Comparison of ENCODE assay signal across 8 mouse cellular contexts in the genomic region with DNA sequence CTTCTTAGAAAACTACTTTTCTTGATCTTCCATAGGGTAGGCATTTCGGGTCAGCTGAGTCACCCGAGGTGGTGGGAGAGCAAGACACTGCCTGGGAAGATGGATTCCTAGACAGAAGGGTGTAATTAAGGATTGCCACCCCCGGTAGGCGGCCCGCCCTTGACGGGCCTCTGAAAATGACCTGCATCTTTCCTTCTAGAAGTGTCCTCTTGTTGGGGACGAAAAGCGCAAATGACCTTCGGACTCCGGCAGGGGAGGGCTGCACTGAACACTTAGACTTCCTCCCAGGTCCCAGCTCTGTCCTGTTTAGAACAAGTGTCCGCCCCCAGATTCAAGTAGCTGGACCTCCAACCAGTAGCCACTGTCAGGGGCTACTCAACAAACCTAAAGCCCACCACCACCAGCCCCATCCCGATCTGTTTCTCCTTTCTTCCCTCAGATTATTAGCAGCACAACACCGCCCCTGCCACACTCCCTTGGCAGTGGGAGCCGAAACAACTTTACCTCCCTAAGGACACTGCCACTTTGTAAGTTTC. TPM values are rescaled to one million over a fixed set of nuclear protein-coding genes. Genes with fewer than 3 reads are reported as not detected.
DNase-seq lines count a peak whose midpoint lies in the region; ATAC-seq lines count a peak whose summit lies in the region.

No protein-coding gene starts in this region.

- H3K27me3 ChIP-seq in lung, embryonic 16.5 days (ENCODE audit: control insufficient read depth, insufficient read depth, low read depth, low read length) = peaks cover 68% of the 10 kb centered on the region
- peaks cover 26% of the 10 kb centered on the region for H3K27me3 ChIP-seq in forebrain, embryonic 16.5 days (replicated peaks; ENCODE audit: control insufficient read depth, insufficient read depth, low read length)
- H3K27me3 ChIP-seq in neural tube, embryonic 13.5 days = peaks cover 43% of the 10 kb centered on the region

- peaks cover 5% of the 10 kb centered on the region; the same call in 1 of the 2 replicates for H3K4me1 ChIP-seq in lung, embryonic 16.5 days (replicated peaks; ENCODE audit: control insufficient read depth, insufficient read depth, low read length)
- H3K4me1 ChIP-seq in forebrain, embryonic 16.5 days (replicated peaks; ENCODE audit: control insufficient read depth, insufficient read depth, low read length) = peaks cover 19% of the 10 kb centered on the region
- H3K4me1 ChIP-seq in neural tube, embryonic 13.5 days (replicated peaks) = peaks cover 43% of the 10 kb centered on the region

- H3K9me3 ChIP-seq in lung, embryonic 16.5 days (ENCODE audit: control insufficient read depth, low read length) = no peaks in the 10 kb centered on the region
- no peaks in the 10 kb centered on the region for H3K9me3 ChIP-seq in forebrain, embryonic 16.5 days (ENCODE audit: control insufficient read depth, low read length)
- no peaks in the 10 kb centered on the region for H3K9me3 ChIP-seq in neural tube, embryonic 13.5 days

- peak overlapping the region; percentile 95 for H3K4me2 ChIP-seq in lung, embryonic 16.5 days (ENCODE audit: low read depth, low read length)
- H3K4me2 ChIP-seq in forebrain, embryonic 16.5 days (ENCODE audit: low read length) = peak overlapping the region; percentile 68
- H3K4me2 ChIP-seq in neural tube, embryonic 13.5 days = peak overlapping the region; percentile 95

- H3K4me3 ChIP-seq in lung, embryonic 16.5 days (ENCODE audit: low read length) = peak overlapping the region; percentile 82
- H3K4me3 ChIP-seq in forebrain, embryonic 16.5 days (replicated peaks; ENCODE audit: low read length) = peak overlapping the region; percentile 87
- peak overlapping the region; percentile 72 for H3K4me3 ChIP-seq in neural tube, embryonic 13.5 days

- DNase-seq in lung, postnatal 36 days = no peak
- peak; percentile 31 for DNase-seq in kidney, postnatal 10 days
- no peak for DNase-seq in thymus, postnatal 25 days
- no peak for DNase-seq in thymus, postnatal 4 days
- no peak for DNase-seq in gastrocnemius, postnatal 10 days

- WGBS in lung, embryonic 16.5 days = 1% methylated on average over 14 of the region's 14 CpGs
- under 1% methylated on average over 14 of the region's 14 CpGs for WGBS in forebrain, embryonic 16.5 days
- under 1% methylated on average over 14 of the region's 14 CpGs for WGBS in neural tube, embryonic 13.5 days

- no peak for ATAC-seq in lung, embryonic 16.5 days (ENCODE audit: low read depth)
- ATAC-seq in forebrain, embryonic 16.5 days = no peak
- ATAC-seq in neural tube, embryonic 13.5 days (ENCODE audit: low read depth) = no peak

- no peak overlapping the region for H3K27ac ChIP-seq in lung, embryonic 16.5 days (ENCODE audit: low read length)
- no peak overlapping the region for H3K27ac ChIP-seq in forebrain, embryonic 16.5 days (ENCODE audit: low read length)
- H3K27ac ChIP-seq in neural tube, embryonic 13.5 days (replicated peaks) = peak overlapping the region; percentile 92

- H3K36me3 ChIP-seq in lung, embryonic 16.5 days (ENCODE audit: control insufficient read depth, insufficient read depth, low read length) = no peaks in the 10 kb centered on the region
- no peaks in the 10 kb centered on the region for H3K36me3 ChIP-seq in forebrain, embryonic 16.5 days (ENCODE audit: control insufficient read depth, insufficient read depth)
- H3K36me3 ChIP-seq in neural tube, embryonic 13.5 days = no peaks in the 10 kb centered on the region

- H3K9ac ChIP-seq in lung, embryonic 16.5 days (ENCODE audit: low read length) = no peak overlapping the region
- H3K9ac ChIP-seq in forebrain, embryonic 16.5 days (replicated peaks; ENCODE audit: low read depth, low read length) = no peak overlapping the region
- H3K9ac ChIP-seq in neural tube, embryonic 13.5 days = peak overlapping the region; percentile 85

RNA-seq across cellular contexts. Expression of a gene that starts 0.7 kb away (rescaled TPM):
- 3.6 and 4.1 TPM in 2 replicates for polyA plus RNA-seq in lung, embryonic 16.5 days (2015; fragmentation: Nextera tagmentation; extraction: Ambion mirVana)
- 23.8 and 24.8 TPM in 2 replicates for polyA plus RNA-seq in forebrain, embryonic 16.5 days (2015; fragmentation: Nextera tagmentation; extraction: Ambion mirVana)
- polyA plus RNA-seq in neural tube, embryonic 13.5 days (2015; fragmentation: Nextera tagmentation; extraction: Ambion mirVana) = 40.7 and 47.0 TPM in 2 replicates
- 10 to 100 TPM; 18.2 to 23.5 TPM for total RNA-seq in gastrocnemius, postnatal 10 days (2021)
